Mouse (Mus musculus) neural tube, embryonic 14.5 days (tissue): ENCODE measurements around the gene Ogdh. TPM values are rescaled to one million over a fixed set of nuclear protein-coding genes. Genes with fewer than 3 reads are reported as not detected.

Experiments
- ATAC-seq: fragments of 200-750 bp; cut with Nextera tagmentation; 2 replicates; pipeline ENCODE4 v1.8.0; 2017; ENCODE audit warnings: low read depth, mild to moderate bottlenecking, moderate TSS enrichment, moderate library complexity
- H3K27ac ChIP-seq: fragments of 300-500 bp; sonication (generic); 2 replicates; pipeline ENCODE4 v1.5.1; 2014; ENCODE audit warnings: low read depth, mild to moderate bottlenecking, control low read depth, low read length, moderate library complexity, mixed read lengths
- H3K27me3 ChIP-seq: fragments of 300-500 bp; sonication (generic); 2 replicates; pipeline ENCODE4 v1.6.1; 2014; ENCODE audit warnings: low read length; ENCODE audit not compliant: control insufficient read depth, insufficient read depth
- H3K36me3 ChIP-seq: fragments of 300-500 bp; sonication (generic); 2 replicates; pipeline ENCODE4 v1.6.1; 2014; ENCODE audit warnings: low read length, mixed read lengths; ENCODE audit not compliant: control insufficient read depth, insufficient read depth
- H3K4me1 ChIP-seq: fragments of 300-500 bp; sonication (generic); 2 replicates; pipeline ENCODE4 v1.6.1; 2014; ENCODE audit warnings: low read length; ENCODE audit not compliant: control insufficient read depth, insufficient read depth
- H3K4me2 ChIP-seq: fragments of 300-500 bp; sonication (generic); 2 replicates; pipeline ENCODE4 v1.6.1; 2014; ENCODE audit warnings: mild to moderate bottlenecking, low read depth, low read length, control low read depth
- H3K4me3 ChIP-seq: fragments of 300-500 bp; sonication (generic); 2 replicates; pipeline ENCODE4 v1.5.1; 2014; ENCODE audit warnings: low read depth, low read length, control low read depth, mixed read lengths
- H3K9ac ChIP-seq: fragments of 300-500 bp; sonication (generic); replicated peaks from 2 replicates; pipeline ENCODE4 v1.6.1; 2014; ENCODE audit warnings: low read depth, mild to moderate bottlenecking, control low read depth, low read length, mixed read lengths
- H3K9me3 ChIP-seq: fragments of 300-500 bp; sonication (generic); 2 replicates; pipeline ENCODE4 v1.6.1; 2016; ENCODE audit warnings: low read length; ENCODE audit not compliant: control insufficient read depth
- WGBS: fragments of 180-500 bp; shearing (Covaris S2); extraction: QIAGEN DNeasy Blood & Tissue Kit; methylation state at CpG from one replicate; pipeline ENCODE4 v1.1.7; 2014; 5-methylcytosine and 5-hydroxymethylcytosine counted together
- polyA plus RNA-seq: library from polyadenylated mRNA; unstranded; fragments of >200 nt; fragmentation: Nextera tagmentation; extraction: Ambion mirVana; gene quantifications from 2 replicates; pipeline ENCODE4 v1.2.1, GENCODE M21; 2014

Ogdh gene
- polyA plus RNA-seq, 1 experiment from 2014 or later, result 115 TPM

GRCm38 (mm10) chr11:6292116-6292987 is 919 bp downstream of the Ogdh start:
- Histone ChIP-seq H3K4me2 (peak overlapping the region; percentile 78), H3K4me3 (peak overlapping the region; percentile 75), H3K9ac (peak overlapping the region; percentile 71), H3K27ac (peak overlapping the region; percentile 95), H3K36me3 (peaks cover 4% of the 10 kb centered on the region; the same call in 1 of the 2 replicates), H3K4me1 (peaks cover 6% of the 10 kb centered on the region), H3K27me3 (no peaks in the 10 kb centered on the region), H3K9me3 (no peaks in the 10 kb centered on the region)
- WGBS, result 21% methylated on average over 31 of the region's 33 CpGs
- peak; percentile 77 for ATAC-seq

- H3K27ac ChIP-seq, result 0 out of 2 replicates have a peak overlapping the region, but pooled peaks have one; percentile 95
Observed at GRCm38 (mm10) chr11:6292988-6293349, 1.5 kb downstream of the Ogdh start.

DNA sequence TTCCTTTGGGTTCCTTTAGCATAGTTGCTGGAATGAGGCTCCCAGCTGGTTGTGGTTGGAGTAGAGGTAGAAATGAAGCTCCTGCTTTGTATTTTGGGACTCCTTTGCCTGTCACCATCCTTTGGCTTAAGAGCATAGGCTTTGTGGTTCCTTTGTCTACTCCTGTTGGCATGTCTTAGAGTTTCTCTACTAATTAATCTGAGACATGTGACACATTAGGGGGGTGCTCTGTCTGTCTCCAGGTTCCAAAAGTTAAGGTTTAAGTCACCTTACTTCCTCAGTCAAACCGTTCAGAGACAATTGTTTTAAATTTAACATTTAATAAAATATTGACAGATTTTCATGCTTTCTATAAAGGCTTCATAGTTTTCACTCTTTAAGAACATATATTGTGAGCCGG is 2.2 kb downstream of the Ogdh start:
- H3K9me3 ChIP-seq, result no peaks in the 10 kb centered on the region
- no peak overlapping the region for H3K9ac ChIP-seq
- no peak overlapping the region for H3K4me3 ChIP-seq
- no peaks in the 10 kb centered on the region for H3K27me3 ChIP-seq
- H3K4me1 ChIP-seq, result peaks cover 6% of the 10 kb centered on the region
- peaks cover 14% of the 10 kb centered on the region; the same call in 1 of the 2 replicates for H3K36me3 ChIP-seq
- no peak overlapping the region for H3K4me2 ChIP-seq
- ATAC-seq, result no peak
- WGBS, result 98% methylated on average over 2 of the region's 2 CpGs
- H3K27ac ChIP-seq, result no peak overlapping the region

More at GRCm38 (mm10) chr11:6292988-6293349, 1.5 kb downstream of the Ogdh start:
- 97% methylated on average over 4 of the region's 4 CpGs for WGBS
- Histone ChIP-seq H3K36me3 (peaks cover 10% of the 10 kb centered on the region; the same call in 1 of the 2 replicates), H3K9me3 (no peaks in the 10 kb centered on the region), H3K27me3 (no peaks in the 10 kb centered on the region), H3K4me1 (peaks cover 6% of the 10 kb centered on the region), H3K4me2 (peak overlapping the region; percentile 78), H3K4me3 (no peak overlapping the region; the same call in 1 of the 2 replicates), H3K9ac (no peak overlapping the region)
- ATAC-seq, result no peak

GRCm38 (mm10) chr11:6294632-6295031 is 3.2 kb downstream of the Ogdh start:
- H3K9ac ChIP-seq, result no peak overlapping the region
- no peak overlapping the region for H3K4me2 ChIP-seq
- no peak overlapping the region for H3K27ac ChIP-seq
- no peaks in the 10 kb centered on the region for H3K9me3 ChIP-seq
- no peaks in the 10 kb centered on the region for H3K27me3 ChIP-seq
- peaks cover 18% of the 10 kb centered on the region for H3K36me3 ChIP-seq
- ATAC-seq, result no peak
- no peak overlapping the region for H3K4me3 ChIP-seq
- H3K4me1 ChIP-seq, result peaks cover 6% of the 10 kb centered on the region
- WGBS, result 93% methylated on average over 4 of the region's 4 CpGs

GRCm38 (mm10) chr11:6296077-6296476 is 4.6 kb downstream of the Ogdh start:
- Histone ChIP-seq H3K4me2 (no peak overlapping the region), H3K9ac (no peak overlapping the region), H3K9me3 (no peaks in the 10 kb centered on the region), H3K4me1 (peaks cover 6% of the 10 kb centered on the region), H3K27me3 (no peaks in the 10 kb centered on the region), H3K36me3 (peaks cover 24% of the 10 kb centered on the region), H3K4me3 (no peak overlapping the region), H3K27ac (no peak overlapping the region)
- no peak for ATAC-seq

DNA sequence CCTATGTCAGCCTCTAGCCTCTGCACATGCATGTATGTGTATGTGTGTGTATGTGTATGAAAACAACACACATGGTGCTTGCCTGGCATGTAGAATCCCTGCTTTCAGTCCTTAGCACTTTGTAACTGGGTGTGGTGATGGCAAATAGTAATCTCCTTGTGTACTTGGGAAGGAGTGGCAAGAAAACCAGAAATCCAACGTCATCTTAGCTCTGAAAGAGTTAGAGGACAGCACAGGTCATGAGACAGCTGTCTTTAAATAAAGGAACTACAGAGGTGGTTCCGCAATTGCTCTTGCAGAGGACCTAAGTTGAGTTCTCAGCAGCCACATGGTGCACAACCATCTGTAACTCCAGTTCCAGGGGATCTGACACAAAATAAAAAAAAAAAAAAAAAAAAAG is 8.0 kb downstream of the Ogdh start:
- H3K4me3 ChIP-seq, result no peak overlapping the region
- H3K27me3 ChIP-seq, result no peaks in the 10 kb centered on the region
- peaks cover 24% of the 10 kb centered on the region for H3K36me3 ChIP-seq
- no peak overlapping the region for H3K27ac ChIP-seq
- H3K9me3 ChIP-seq, result no peaks in the 10 kb centered on the region
- ATAC-seq, result no peak
- no peaks in the 10 kb centered on the region for H3K4me1 ChIP-seq
- H3K4me2 ChIP-seq, result no peak overlapping the region
- WGBS, result 85% methylated on average over 2 of the region's 2 CpGs
- H3K9ac ChIP-seq, result no peak overlapping the region

DNA sequence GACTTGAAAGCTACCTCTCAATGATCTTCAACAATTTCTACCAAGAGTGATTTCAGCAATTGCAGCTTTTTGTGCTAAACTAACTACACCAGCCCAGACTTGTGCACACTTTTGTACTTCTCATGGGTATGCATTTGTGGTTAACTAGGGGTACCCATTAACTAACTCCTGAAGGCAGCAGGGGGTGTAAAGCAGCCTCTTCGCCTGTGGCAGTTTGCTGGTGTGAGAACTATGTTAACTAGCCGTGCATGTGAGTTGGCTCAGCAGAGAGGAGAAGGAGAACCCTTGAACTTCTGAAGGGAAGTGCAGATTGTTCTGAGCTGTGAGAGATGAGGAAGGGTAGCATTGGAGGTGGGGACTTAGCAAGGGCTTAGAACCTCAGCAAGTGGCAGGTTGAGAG is 11.4 kb downstream of the Ogdh start:
- Histone ChIP-seq H3K4me1 (no peaks in the 10 kb centered on the region), H3K36me3 (peaks cover 16% of the 10 kb centered on the region)

DNA sequence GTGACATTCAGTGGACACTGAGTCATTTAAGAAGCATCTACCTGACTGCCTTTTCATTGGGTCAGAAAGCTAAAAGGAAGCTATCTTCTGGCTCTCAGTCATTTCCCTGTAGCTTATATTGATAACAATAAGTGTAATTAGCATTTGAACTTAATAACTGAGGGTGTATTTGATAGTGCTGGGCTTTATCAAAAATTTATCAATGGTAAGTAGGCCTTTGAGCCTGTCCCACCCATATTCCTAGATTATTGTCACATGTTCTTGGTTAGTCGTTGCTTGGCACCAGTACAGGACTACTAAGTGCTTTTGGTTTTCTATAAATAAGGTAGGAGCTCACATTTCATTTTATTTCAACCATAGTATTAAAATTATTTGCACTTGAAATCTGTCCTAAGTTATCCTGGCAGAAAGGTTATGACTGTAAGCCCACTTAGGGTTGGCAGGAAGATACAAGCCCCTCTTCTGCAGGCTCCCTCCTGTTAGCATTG is 14.6 kb downstream of the Ogdh start:
- H3K9ac ChIP-seq, result no peak overlapping the region
- H3K4me2 ChIP-seq, result no peak overlapping the region
- no peak for ATAC-seq
- H3K9me3 ChIP-seq, result no peaks in the 10 kb centered on the region
- WGBS, result 100% methylated on average over 1 of the region's 1 CpGs
- H3K36me3 ChIP-seq, result no peaks in the 10 kb centered on the region
- no peak overlapping the region for H3K27ac ChIP-seq
- H3K27me3 ChIP-seq, result no peaks in the 10 kb centered on the region
- no peak overlapping the region for H3K4me3 ChIP-seq
- H3K4me1 ChIP-seq, result no peaks in the 10 kb centered on the region

More for the DNA sequence above, 11.4 kb downstream of the Ogdh start:
- Histone ChIP-seq H3K9ac (no peak overlapping the region), H3K27me3 (no peaks in the 10 kb centered on the region), H3K27ac (no peak overlapping the region), H3K4me3 (no peak overlapping the region), H3K4me2 (no peak overlapping the region), H3K9me3 (no peaks in the 10 kb centered on the region)
- WGBS, result 89% methylated on average over 2 of the region's 2 CpGs
- no peak for ATAC-seq

GRCm38 (mm10) chr11:6308181-6308580 is 16.7 kb downstream of the Ogdh start:
- Histone ChIP-seq H3K9ac (no peak overlapping the region), H3K36me3 (no peaks in the 10 kb centered on the region), H3K4me1 (no peaks in the 10 kb centered on the region), H3K27ac (no peak overlapping the region), H3K4me2 (no peak overlapping the region), H3K27me3 (no peaks in the 10 kb centered on the region), H3K9me3 (no peaks in the 10 kb centered on the region), H3K4me3 (no peak overlapping the region)
- ATAC-seq, result no peak
- WGBS, result 96% methylated on average over 4 of the region's 4 CpGs
